14 mouse cellular contexts compared by ENCODE assay signal in genomic region chr1:156471071-156471470, GRCm38 (mm10). TPM values are rescaled to one million over a fixed set of nuclear protein-coding genes. Genes with fewer than 3 reads are reported as not detected.
DNase-seq lines count a peak whose midpoint lies in the region; ATAC-seq and TF ChIP-seq lines count a peak whose summit lies in the region.
"Had no signal": no experiment of that assay in that cellular context is flagged by ENCODE, and none has a peak within 500 bp of the region (broad histone marks: within the 10 kb centered on the region; RNA-seq: fewer than 3 reads in every experiment).

No protein-coding gene starts in this region.

- 0 out of 2 replicates have a peak overlapping the region, but pooled peaks have one; percentile 0 for H3K4me2 ChIP-seq in heart, embryonic 14.5 days (ENCODE audit: low read length)
- H3K4me2 ChIP-seq in stomach, embryonic 14.5 days (replicated peaks; ENCODE audit: low read depth, low read length): peak overlapping the region; percentile 68; the same call in 1 of the 2 replicates
- H3K4me2 ChIP-seq in stomach, postnatal 0 days (replicated peaks; ENCODE audit: low read depth): no peak overlapping the region
- H3K4me2 ChIP-seq in hindbrain, embryonic 13.5 days: no peak overlapping the region
- H3K4me2 ChIP-seq: hindbrain, embryonic 14.5 days had no signal

- H3K9me3 ChIP-seq in heart, embryonic 14.5 days (ENCODE audit: control insufficient read depth, low read length): 0 out of 2 replicates have a peak, but pooled peaks cover 6% of the 10 kb centered on the region
- peaks cover 4% of the 10 kb centered on the region; the same call in 1 of the 2 replicates for H3K9me3 ChIP-seq in stomach, embryonic 14.5 days (ENCODE audit: control insufficient read depth, low read depth, low read length)
- no peaks in the 10 kb centered on the region for H3K9me3 ChIP-seq in stomach, postnatal 0 days (ENCODE audit: control insufficient read depth, low read length)
- H3K9me3 ChIP-seq in hindbrain, embryonic 13.5 days: peaks cover 9% of the 10 kb centered on the region

- no peak overlapping the region for H3K9ac ChIP-seq in heart, embryonic 14.5 days (ENCODE audit: low read length)
- H3K9ac ChIP-seq in stomach, embryonic 14.5 days (replicated peaks; ENCODE audit: low read depth, low read length): no peak overlapping the region
- H3K9ac ChIP-seq in stomach, postnatal 0 days (ENCODE audit: low read length): no peak overlapping the region
- H3K9ac ChIP-seq in hindbrain, embryonic 13.5 days: no peak overlapping the region
- H3K9ac ChIP-seq: hindbrain, embryonic 14.5 days had no signal

- H3K27ac ChIP-seq in heart, embryonic 14.5 days (replicated peaks in 1 of 2; ENCODE audit: control insufficient read depth in 1 of 2, insufficient read depth in 1 of 2, low read depth in 2 of 2, low read length in 2 of 2): 0 out of 4 replicates have a peak overlapping the region, but pooled peaks of 1 of the 2 experiments have one; percentile 7
- no peak overlapping the region; the same call in 1 of the 2 replicates for H3K27ac ChIP-seq in stomach, embryonic 14.5 days (ENCODE audit: low read length)
- H3K27ac ChIP-seq in stomach, postnatal 0 days (replicated peaks): no peak overlapping the region
- peak overlapping the region; percentile 99 for H3K27ac ChIP-seq in macrophage
- no peak overlapping the region for H3K27ac ChIP-seq in hindbrain, embryonic 13.5 days
- H3K27ac ChIP-seq: hindbrain, embryonic 14.5 days had no signal

- TF ChIP-seq EP300 in stomach, postnatal 0 days (optimal IDR thresholded peaks at IDR 0.05): no peak

- H3K36me3 ChIP-seq in heart, embryonic 14.5 days (ENCODE audit: control insufficient read depth, insufficient read depth, low read length): peaks cover 7% of the 10 kb centered on the region
- peaks cover 3% of the 10 kb centered on the region; the same call in 1 of the 2 replicates for H3K36me3 ChIP-seq in stomach, embryonic 14.5 days (ENCODE audit: control insufficient read depth, insufficient read depth, low read length)
- no peaks in the 10 kb centered on the region for H3K36me3 ChIP-seq in stomach, postnatal 0 days (ENCODE audit: control insufficient read depth, insufficient read depth, low read length)
- peaks cover 9% of the 10 kb centered on the region for H3K36me3 ChIP-seq in macrophage (ENCODE audit: inconsistent target)
- H3K36me3 ChIP-seq in hindbrain, embryonic 13.5 days: peaks cover 19% of the 10 kb centered on the region

- no peak for ATAC-seq in heart, embryonic 14.5 days (ENCODE audit: insufficient number of reproducible peaks, insufficient read depth, low FRiP score, low read depth)
- no peak for ATAC-seq in stomach, embryonic 14.5 days (ENCODE audit: insufficient number of reproducible peaks, insufficient read depth, low FRiP score, low read depth)
- ATAC-seq in stomach, postnatal 0 days (ENCODE audit: low FRiP score, low TSS enrichment): no peak
- no peak for ATAC-seq in hindbrain, embryonic 13.5 days (ENCODE audit: low FRiP score)

- no peak for DNase-seq in heart, adult 8-10 months (ENCODE audit: low spot score)
- DNase-seq in stomach, postnatal 0 days (ENCODE audit: low spot score): no peak
- no peak for DNase-seq in embryo, embryonic 10 days (ENCODE audit: low spot score)
- no peak for DNase-seq in right cerebral cortex, postnatal 4 days
- DNase-seq: adrenal gland, postnatal 36 days; B cell, adult 2 months; cerebellum, adult 8-10 months; kidney, postnatal 14 days; left cerebral cortex, postnatal 4 days had no signal

- H3K4me1 ChIP-seq in heart, embryonic 14.5 days (ENCODE audit: control insufficient read depth in 2 of 2, insufficient read depth in 2 of 2, low read length in 2 of 2): peaks cover 5 to 25% of the 10 kb centered on the region in 2 experiments; a peak in 3 of 4 replicates
- H3K4me1 ChIP-seq in stomach, embryonic 14.5 days (ENCODE audit: control insufficient read depth, insufficient read depth, low read length): 0 out of 2 replicates have a peak, but pooled peaks cover 4% of the 10 kb centered on the region
- no peaks in the 10 kb centered on the region for H3K4me1 ChIP-seq in stomach, postnatal 0 days (replicated peaks; ENCODE audit: control insufficient read depth, insufficient read depth)
- H3K4me1 ChIP-seq in hindbrain, embryonic 13.5 days (replicated peaks): peaks cover 10% of the 10 kb centered on the region

- no peak for TF ChIP-seq CTCF in stomach, postnatal 0 days (IDR thresholded peaks at IDR 0.05; ENCODE audit: low read depth)

- no peak overlapping the region for H3K4me3 ChIP-seq in heart, embryonic 14.5 days (ENCODE audit: control insufficient read depth in 1 of 2, insufficient read depth in 1 of 2, low read depth in 1 of 2, low read length in 2 of 2)
- H3K4me3 ChIP-seq in stomach, embryonic 14.5 days (ENCODE audit: low read depth, low read length): no peak overlapping the region
- H3K4me3 ChIP-seq in stomach, postnatal 0 days (ENCODE audit: low read depth, low read length): no peak overlapping the region
- H3K4me3 ChIP-seq in macrophage (ENCODE audit: inconsistent target): peak overlapping the region; percentile 72
- no peak overlapping the region for H3K4me3 ChIP-seq in hindbrain, embryonic 13.5 days

- 69% methylated on average over 3 of the region's 3 CpGs for WGBS in heart, embryonic 14.5 days
- WGBS in stomach, embryonic 14.5 days: 72% methylated on average over 3 of the region's 3 CpGs
- 49% methylated on average over 3 of the region's 3 CpGs for WGBS in stomach, postnatal 0 days
- 26% methylated on average over 3 of the region's 3 CpGs for WGBS in macrophage (ENCODE audit: missing documents)
- 94% methylated on average over 3 of the region's 3 CpGs for whole genome bisulfite sequencing in hindbrain, embryonic 13.5 days

- H3K27me3 ChIP-seq in heart, embryonic 14.5 days (ENCODE audit: control insufficient read depth, insufficient read depth, low read length): no peaks in the 10 kb centered on the region
- H3K27me3 ChIP-seq in stomach, embryonic 14.5 days (ENCODE audit: control insufficient read depth, insufficient read depth, low read length): no peaks in the 10 kb centered on the region
- no peaks in the 10 kb centered on the region for H3K27me3 ChIP-seq in stomach, postnatal 0 days (ENCODE audit: control insufficient read depth, insufficient read depth, low read length)
- 0 out of 2 replicates have a peak, but pooled peaks cover 3% of the 10 kb centered on the region for H3K27me3 ChIP-seq in hindbrain, embryonic 13.5 days

- peaks cover 69% of the 10 kb centered on the region for H3K79me2 ChIP-seq in macrophage (ENCODE audit: inconsistent target)

RNA-seq across cellular contexts. Expression of gene Soat1, which starts 3.1 kb away (rescaled TPM):
- polyA plus RNA-seq in heart, embryonic 14.5 days (2014; fragmentation: Nextera tagmentation; extraction: Ambion mirVana): 32.2 and 32.7 TPM in 2 replicates
- total RNA-seq in heart, adult 8-10 months (2022): 1 to 10 TPM; 4.7 to 7.6 (median 6.2) TPM
- polyA plus RNA-seq in stomach, embryonic 14.5 days (2014; fragmentation: Nextera tagmentation; extraction: Ambion mirVana): 50.0 and 51.6 TPM in 2 replicates
- 16.2 and 17.6 TPM in 2 replicates for polyA plus RNA-seq in stomach, postnatal 0 days (2015; fragmentation: Nextera tagmentation; extraction: Ambion mirVana)
- 100 to 1,000 TPM in 21 of 26 experiments, 10 to 100 TPM in 5; 34.6 to 696 (median 309) TPM for total RNA-seq in macrophage (2018; cell fraction: chromatin; rRNA removed)
- total RNA-seq in macrophage (2018; cell fraction: cytosol; rRNA removed): 100 to 1,000 TPM; 399 to 863 (median 568) TPM
- 100 to 1,000 TPM in 25 of 26 experiments, 10 to 100 TPM in 1; 95.3 to 878 (median 543) TPM for total RNA-seq in macrophage (2018; cell fraction: nucleus; rRNA removed)
- 326 to 439 TPM (median 351 TPM) in 3 replicates for polyA plus RNA-seq in macrophage (2018)
- 12.3 and 12.6 TPM in 2 replicates for polyA plus RNA-seq in hindbrain, embryonic 13.5 days (2015; fragmentation: Nextera tagmentation; extraction: Ambion mirVana)

RNA-seq across cellular contexts. Expression of gene Axdnd1, which starts 50.1 kb away (rescaled TPM):
- 0.20 and 0.35 TPM in 2 replicates for polyA plus RNA-seq in heart, embryonic 14.5 days (2014; fragmentation: Nextera tagmentation; extraction: Ambion mirVana)
- not detected for total RNA-seq in heart, adult 8-10 months (2022)
- polyA plus RNA-seq in stomach, embryonic 14.5 days (2014; fragmentation: Nextera tagmentation; extraction: Ambion mirVana): 0.71 and 0.73 TPM in 2 replicates
- polyA plus RNA-seq in stomach, postnatal 0 days (2015; fragmentation: Nextera tagmentation; extraction: Ambion mirVana): 0.07 and 0.24 TPM in 2 replicates
- total RNA-seq in macrophage (2018; cell fraction: chromatin; rRNA removed): 10 to 100 TPM in 1 of 26 experiments, 1 to 10 TPM in 23, under 1 TPM in 2; 0.58 to 11.1 (median 3.1) TPM
- 1 to 10 TPM in 1 of 26 experiments, under 1 TPM in 24, not detected in 1; 0.07 to 2.0 (median 0.21) TPM for total RNA-seq in macrophage (2018; cell fraction: cytosol; rRNA removed)
- 1 to 10 TPM in 15 of 26 experiments, under 1 TPM in 11; 0.20 to 5.0 (median 1.1) TPM for total RNA-seq in macrophage (2018; cell fraction: nucleus; rRNA removed)
- polyA plus RNA-seq in macrophage (2018): 0.27 to 0.30 TPM in 2 of 3 replicates, not detected in the other
- polyA plus RNA-seq in hindbrain, embryonic 13.5 days (2015; fragmentation: Nextera tagmentation; extraction: Ambion mirVana): 0.18 and 0.22 TPM in 2 replicates

RNA-seq across cellular contexts. Expression of gene Gm10031, which starts 52.7 kb away (rescaled TPM):
- 0.74 and 0.82 TPM in 2 replicates for polyA plus RNA-seq in heart, embryonic 14.5 days (2014; fragmentation: Nextera tagmentation; extraction: Ambion mirVana)
- total RNA-seq in heart, adult 8-10 months (2022): 10 to 100 TPM; 43.9 to 59.3 (median 54.1) TPM
- 0.68 TPM in 1 of 2 replicates, not detected in the other for polyA plus RNA-seq in stomach, embryonic 14.5 days (2014; fragmentation: Nextera tagmentation; extraction: Ambion mirVana)
- polyA plus RNA-seq in stomach, postnatal 0 days (2015; fragmentation: Nextera tagmentation; extraction: Ambion mirVana): 0.53 and 0.62 TPM in 2 replicates
- 1 to 10 TPM; 1.8 to 8.4 (median 4.8) TPM for total RNA-seq in macrophage (2018; cell fraction: chromatin; rRNA removed)
- 1 to 10 TPM; 2.1 to 5.1 (median 3.7) TPM for total RNA-seq in macrophage (2018; cell fraction: cytosol; rRNA removed)
- total RNA-seq in macrophage (2018; cell fraction: nucleus; rRNA removed): 10 to 100 TPM in 1 of 26 experiments, 1 to 10 TPM in 25; 1.0 to 12.0 (median 3.2) TPM
- polyA plus RNA-seq in macrophage (2018): 1.9 to 4.4 TPM (median 3.8 TPM) in 3 replicates
- polyA plus RNA-seq in hindbrain, embryonic 13.5 days (2015; fragmentation: Nextera tagmentation; extraction: Ambion mirVana): 0.52 and 0.79 TPM in 2 replicates

Comparison
In these comparisons a context has a peak if more than half of its experiments do, and no peak if none do; other contexts are left out.
1. H3K4me2 ChIP-seq: peak in heart, embryonic 14.5 days (single experiment) and stomach, embryonic 14.5 days (single experiment); none in stomach, postnatal 0 days (single experiment) and hindbrain, embryonic 13.5 days (single experiment).